Mouse (Mus musculus) thymus, adult 2 months (tissue): Measurements from ENCODE around the gene Cdc42bpa.

Source experiments
- CTCF ChIP-seq: fragments of 200-500 bp; IDR thresholded peaks from 2 replicates; pipeline ENCODE4 v1.5.1; 2012; ENCODE audit warnings: mild to moderate bottlenecking, control low read depth, low read length, moderate library complexity, borderline replicate concordance; ENCODE audit not compliant: control insufficient read depth, poor library complexity, insufficient read depth; ENCODE audit errors: extremely low read depth
- POLR2A ChIP-seq: fragments of 200-500 bp; IDR thresholded peaks from 2 replicates; pipeline ENCODE4 v1.6.1; 2012; ENCODE audit warnings: mild to moderate bottlenecking, low read length, control low read depth, moderate library complexity; ENCODE audit not compliant: control insufficient read depth, poor library complexity, insufficient read depth; ENCODE audit errors: extremely low read depth

GRCm38 (mm10) chr1:179960543-179960876 is 238 bp downstream of the Cdc42bpa start:
- no peak for TF ChIP-seq POLR2A
- no peak for TF ChIP-seq CTCF
